Mouse (Mus musculus) thymus, postnatal 4 days (tissue): ENCODE results near the gene Baz1a.
"Not testable (repeated sequence)": the region's sequence is repeated elsewhere in the genome, so short reads cannot be mapped to it uniquely, and the experiment has no call there.

Experiments
- DNase-seq: peaks from one replicate; pipeline ENCODE4 v3.0.0; 2021

Baz1a gene

GRCm38 (mm10) chr12:54980532-54980931, 33.6 kb downstream of the Baz1a start:
- no peak for DNase-seq

GRCm38 (mm10) chr12:54969033-54969432, 45.1 kb downstream of the Baz1a start:
- DNase-seq: no peak

- DNase-seq: no peak
Measured at GRCm38 (mm10) chr12:54965532-54966160, 48.5 kb downstream of the Baz1a start.

GRCm38 (mm10) chr12:54959569-54959968, 54.6 kb downstream of the Baz1a start:
- DNase-seq: no peak

- DNase-seq: no peak
Measured at GRCm38 (mm10) chr12:54956974-54957373, 57.2 kb downstream of the Baz1a start.

- DNase-seq: no peak
Measured at GRCm38 (mm10) chr12:54956457-54956856, 57.7 kb downstream of the Baz1a start.

GRCm38 (mm10) chr12:54946116-54946515, 68.0 kb downstream of the Baz1a start:
- no peak for DNase-seq

- DNase-seq: not testable (repeated sequence)
Measured at GRCm38 (mm10) chr12:54942586-54943157, 71.5 kb downstream of the Baz1a start.

GRCm38 (mm10) chr12:54937581-54938343, 76.4 kb downstream of the Baz1a start:
- DNase-seq: not testable (repeated sequence)

- no peak for DNase-seq
Measured at GRCm38 (mm10) chr12:54910387-54910786, 103.8 kb downstream of the Baz1a start.

GRCm38 (mm10) chr12:54892559-54892958, 121.6 kb downstream of the Baz1a start:
- DNase-seq: not testable (repeated sequence)

- no peak for DNase-seq
Measured at GRCm38 (mm10) chr12:54890426-54890825, 123.7 kb downstream of the Baz1a start.

- no peak for DNase-seq
Measured at GRCm38 (mm10) chr12:54887580-54888127, 126.5 kb downstream of the Baz1a start.

GRCm38 (mm10) chr12:54879630-54880029, 134.5 kb downstream of the Baz1a start:
- peak; percentile 79 for DNase-seq

- DNase-seq: peak; percentile 37
Measured at GRCm38 (mm10) chr12:54879211-54879610, 134.9 kb downstream of the Baz1a start.

GRCm38 (mm10) chr12:54877875-54878274, 136.3 kb downstream of the Baz1a start:
- DNase-seq: no peak

GRCm38 (mm10) chr12:54876879-54877278, 137.3 kb downstream of the Baz1a start:
- no peak for DNase-seq

- DNase-seq: no peak
Measured at GRCm38 (mm10) chr12:54874711-54875110, 139.4 kb downstream of the Baz1a start.

GRCm38 (mm10) chr12:54862606-54863535, 151.3 kb downstream of the Baz1a start, which contains the start of gene Cfl2:
TSS of gene Cfl2 (minus strand) at chr12:54862877.
- DNase-seq: peak; percentile 84

GRCm38 (mm10) chr12:54861991-54862605, 152.1 kb downstream of the Baz1a start:
- DNase-seq: no peak

GRCm38 (mm10) chr12:54859531-54859930, 154.6 kb downstream of the Baz1a start:
- no peak for DNase-seq

- no peak for DNase-seq
Measured at GRCm38 (mm10) chr12:54850551-54850950, 163.6 kb downstream of the Baz1a start.
